Mouse (Mus musculus): ENCODE data around the gene Grin3a.

Grin3a gene

GRCm38 (mm10) chr4:49845612-49845985 lies at the start of gene Grin3a:
Grin3a (minus strand) TSS chr4:49845744.
- no peak for DNase-seq (ENCODE audit: extremely low spot score, low read depth, low spot score)

- DNase-seq (ENCODE audit: extremely low spot score, low read depth, low spot score), result no peak
Measured at GRCm38 (mm10) chr4:49891835-49892301, 46.3 kb upstream of the Grin3a start.

- DNase-seq (ENCODE audit: extremely low spot score, low read depth, low spot score), result no peak
Measured at GRCm38 (mm10) chr4:49877084-49877483, 31.5 kb upstream of the Grin3a start.

DNA sequence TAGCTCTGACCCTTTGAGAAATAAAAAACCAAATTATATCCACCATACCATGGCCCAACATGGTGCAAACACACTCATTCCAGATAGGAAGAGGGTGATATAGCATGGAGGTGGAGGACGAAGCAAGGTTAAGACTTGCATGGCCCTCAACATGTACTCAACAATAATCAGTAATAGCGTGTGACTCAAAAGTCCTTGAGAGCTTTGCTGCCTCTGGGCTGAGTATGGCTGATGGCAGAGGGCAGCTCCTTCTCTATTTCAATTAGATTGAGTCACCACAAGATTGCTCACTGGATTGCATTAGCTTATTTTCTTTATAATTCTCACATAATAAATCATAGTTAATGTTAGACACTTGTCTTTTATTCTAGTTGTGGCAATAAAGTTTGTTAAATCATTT lies 15.1 kb upstream of the Grin3a start:
- DNase-seq (ENCODE audit: extremely low spot score, low read depth, low spot score), result no peak

- no peak for DNase-seq (ENCODE audit: extremely low spot score, low read depth, low spot score)
Measured at GRCm38 (mm10) chr4:49844828-49845611, 524 bp downstream of the Grin3a start.

GRCm38 (mm10) chr4:49844274-49844827 lies 1.2 kb downstream of the Grin3a start:
- DNase-seq (ENCODE audit: extremely low spot score, low read depth, low spot score), result no peak

DNA sequence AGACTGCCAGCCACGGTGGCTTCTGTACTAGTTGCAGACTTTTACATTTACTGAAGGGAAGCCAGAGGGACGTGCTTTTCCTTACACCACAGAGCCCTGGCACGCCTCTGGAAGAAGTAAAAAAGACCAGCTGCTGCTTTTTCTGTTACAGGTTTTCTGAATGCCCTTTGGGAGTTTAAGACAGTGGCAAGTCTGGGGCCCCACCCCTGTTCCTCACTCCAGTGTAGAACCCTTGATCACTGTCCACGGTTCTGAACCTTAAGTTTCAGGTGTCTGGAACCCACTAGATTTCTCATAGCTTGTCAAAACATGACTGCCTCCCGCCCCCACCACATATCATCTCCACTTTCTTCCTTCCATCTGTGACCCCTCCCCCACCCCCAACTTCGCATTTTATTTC lies 1.8 kb downstream of the Grin3a start:
- DNase-seq (ENCODE audit: extremely low spot score, low read depth, low spot score), result no peak

- DNase-seq (ENCODE audit: extremely low spot score, low read depth, low spot score), result no peak
Measured at GRCm38 (mm10) chr4:49832035-49832434, 13.5 kb downstream of the Grin3a start.

- DNase-seq (ENCODE audit: extremely low spot score, low read depth, low spot score), result no peak
Measured at GRCm38 (mm10) chr4:49813852-49814251, 31.7 kb downstream of the Grin3a start.

DNA sequence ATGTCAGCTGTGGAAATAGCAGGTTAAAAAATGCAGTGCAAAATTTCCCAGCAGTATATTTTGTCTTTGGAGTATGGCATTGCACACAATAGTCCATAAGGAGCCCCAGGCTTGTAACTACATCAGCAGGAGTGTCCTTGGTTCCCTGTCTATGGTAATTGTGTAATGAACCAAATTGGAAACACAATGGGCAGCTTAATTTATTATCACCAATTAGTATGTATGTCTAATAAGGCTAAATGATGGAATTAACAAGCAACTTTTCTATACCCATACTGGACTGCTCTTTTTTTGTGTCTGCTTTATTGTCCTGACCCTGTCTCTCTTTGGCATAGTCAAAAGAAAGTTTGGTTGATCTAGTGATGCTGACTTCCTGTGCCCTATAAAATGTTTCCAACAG lies 38.8 kb downstream of the Grin3a start:
- DNase-seq (ENCODE audit: extremely low spot score, low read depth, low spot score), result no peak

GRCm38 (mm10) chr4:49799338-49799737 lies 46.2 kb downstream of the Grin3a start:
- no peak for DNase-seq (ENCODE audit: extremely low spot score, low read depth, low spot score)

DNA sequence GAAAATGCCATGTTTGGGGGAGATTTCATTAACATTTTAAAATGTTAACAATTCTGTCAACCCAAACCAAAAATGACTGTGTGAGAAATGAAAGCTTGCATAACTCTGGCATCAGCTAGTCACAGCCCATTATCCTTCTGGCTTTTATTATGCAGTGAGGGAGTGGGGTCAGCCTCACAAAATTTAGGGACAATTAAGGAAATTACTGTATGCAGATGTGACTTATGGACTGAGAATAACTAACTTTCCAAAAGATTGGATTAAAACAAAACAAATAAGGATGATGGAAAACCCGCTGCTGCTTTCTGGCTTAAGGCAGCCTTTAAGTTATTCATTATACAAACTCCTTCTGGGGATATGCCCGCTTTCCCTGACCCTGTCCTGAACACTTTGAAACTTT lies 56.6 kb downstream of the Grin3a start:
- no peak for DNase-seq (ENCODE audit: extremely low spot score, low read depth, low spot score)

DNA sequence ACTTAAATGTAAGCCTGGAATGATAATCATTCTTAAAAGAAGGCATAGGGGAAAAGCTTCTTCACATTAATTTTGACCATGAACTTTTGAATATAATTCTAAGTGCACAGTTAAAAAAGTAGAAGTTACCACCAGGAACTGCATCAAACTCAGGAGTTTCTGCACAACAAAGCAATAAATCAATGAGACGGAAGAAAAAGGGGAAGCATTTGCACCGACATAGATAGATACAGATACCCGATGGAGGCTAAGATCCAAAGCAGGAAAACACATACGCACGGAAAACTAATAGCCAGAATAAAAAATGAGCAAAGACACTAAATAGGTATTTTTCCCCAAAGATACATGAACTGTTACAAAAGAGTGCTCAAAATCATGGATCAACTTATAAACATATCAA lies 102.7 kb downstream of the Grin3a start:
- DNase-seq (ENCODE audit: extremely low spot score, low read depth, low spot score), result no peak

GRCm38 (mm10) chr4:49741942-49742341 lies 103.6 kb downstream of the Grin3a start:
- DNase-seq (ENCODE audit: extremely low spot score, low read depth, low spot score), result no peak

DNA sequence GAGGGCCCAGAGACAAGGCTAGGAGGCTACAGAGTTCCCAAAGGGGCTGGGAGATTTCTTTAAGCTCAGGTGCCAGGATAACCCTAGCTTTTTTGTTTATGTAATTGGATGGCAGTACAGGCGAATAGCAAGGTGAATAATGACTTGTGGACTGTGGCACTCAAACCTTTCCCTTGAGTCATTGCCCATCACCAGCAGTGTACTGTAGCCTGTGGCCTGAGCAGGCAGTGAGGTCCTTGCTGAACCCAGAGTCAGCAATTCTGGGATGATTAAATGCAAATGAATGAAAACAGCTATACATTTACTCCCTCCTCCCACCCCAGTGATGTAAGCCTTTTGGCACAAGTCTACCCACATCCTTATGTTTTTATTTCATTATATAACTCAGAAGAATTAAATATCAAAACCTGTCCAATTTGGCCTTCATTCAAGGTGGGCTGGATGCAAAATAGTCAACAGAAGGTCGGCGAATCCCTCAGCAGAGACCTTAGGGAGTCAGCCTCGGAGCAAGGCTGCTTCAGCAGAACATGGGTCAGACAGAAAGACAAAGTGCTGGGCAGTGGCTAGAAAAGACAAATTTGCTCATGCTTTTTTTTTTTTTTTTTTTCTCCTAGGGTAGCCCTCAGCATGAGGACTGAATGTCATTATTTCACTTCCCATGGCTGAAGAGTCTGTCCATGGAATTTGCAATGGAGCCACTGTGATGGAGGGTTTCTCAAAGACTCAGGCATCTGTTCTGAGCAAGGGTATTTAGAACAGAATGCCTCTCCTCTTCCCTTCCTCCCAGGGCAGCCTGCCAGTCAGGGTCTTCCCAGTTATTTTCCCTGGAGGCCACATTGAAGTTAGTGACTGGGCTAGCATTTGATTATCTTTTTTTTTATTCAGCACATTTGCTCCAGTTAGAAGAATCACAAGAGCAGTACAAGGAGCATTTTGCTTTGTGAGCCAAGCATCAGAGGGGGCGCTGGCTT lies 104.5 kb downstream of the Grin3a start:
- no peak for DNase-seq (ENCODE audit: extremely low spot score, low read depth, low spot score)

GRCm38 (mm10) chr4:49739561-49739960 lies 106.0 kb downstream of the Grin3a start:
- no peak for DNase-seq (ENCODE audit: extremely low spot score, low read depth, low spot score)

DNA sequence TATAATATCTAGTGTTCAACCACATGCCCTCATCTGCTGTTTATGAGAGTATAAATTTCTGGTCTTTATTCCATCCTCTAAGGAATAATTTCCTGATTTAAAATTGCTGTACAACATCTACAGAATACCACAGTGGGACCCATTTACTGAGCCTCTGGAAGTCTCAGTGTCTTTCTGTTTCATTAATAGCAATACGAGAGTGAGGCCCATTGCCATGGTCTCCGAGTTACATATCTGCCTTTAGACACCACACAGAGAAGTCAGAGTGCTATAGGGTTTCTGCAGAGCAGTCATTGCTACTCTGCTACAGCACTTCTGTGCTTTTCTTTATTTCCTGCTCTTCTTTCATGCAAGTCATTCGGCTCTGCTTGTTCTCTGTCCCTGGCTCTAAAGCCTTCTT lies 116.2 kb downstream of the Grin3a start:
- DNase-seq (ENCODE audit: extremely low spot score, low read depth, low spot score), result no peak

- no peak for DNase-seq (ENCODE audit: extremely low spot score, low read depth, low spot score)
Measured at GRCm38 (mm10) chr4:49723908-49724307, 121.6 kb downstream of the Grin3a start.

GRCm38 (mm10) chr4:49691405-49692194 lies 153.9 kb downstream of the Grin3a start:
- DNase-seq (ENCODE audit: extremely low spot score, low read depth, low spot score), result no peak

GRCm38 (mm10) chr4:49688594-49689288 lies 156.8 kb downstream of the Grin3a start:
- DNase-seq (ENCODE audit: extremely low spot score, low read depth, low spot score), result peak; percentile 58
